Mouse (Mus musculus): ENCODE measurements at regions not wholly inside any gene's neighbourhood (a gene's known extent, or its start where the extent isn't known, plus 50 kb on each side); places are given as distances from the start of the nearest gene placed in this dataset.

DNA sequence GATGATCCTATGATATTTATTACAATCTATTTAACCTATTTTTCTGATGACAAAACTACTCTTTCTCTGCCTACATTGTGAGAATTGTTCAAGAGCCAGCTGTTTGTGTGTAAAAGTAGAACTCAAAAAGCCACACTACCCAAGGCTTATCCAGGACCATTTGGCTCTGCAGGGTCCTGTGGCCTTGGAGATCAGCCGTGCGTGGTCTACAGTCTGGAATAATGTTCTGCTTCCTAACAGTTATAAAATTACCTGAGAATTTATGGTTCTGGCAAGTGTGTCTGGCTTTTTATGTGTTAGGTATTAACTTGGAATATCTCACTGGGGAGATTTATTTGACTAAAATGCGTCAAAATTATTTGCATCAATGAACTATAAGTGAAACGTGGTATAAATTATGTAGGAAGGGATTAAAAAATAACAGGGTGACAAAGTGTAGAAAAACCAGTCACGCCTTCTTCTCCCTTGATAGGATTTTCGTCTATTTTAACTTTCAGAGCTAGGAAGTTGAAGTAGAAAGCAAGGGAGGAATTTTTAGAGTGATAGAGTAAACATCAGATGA, 1789.0 kb upstream of the Gm7489 start:
- DNase-seq (ENCODE audit: low spot score in 2 of 2), result no peak

DNA sequence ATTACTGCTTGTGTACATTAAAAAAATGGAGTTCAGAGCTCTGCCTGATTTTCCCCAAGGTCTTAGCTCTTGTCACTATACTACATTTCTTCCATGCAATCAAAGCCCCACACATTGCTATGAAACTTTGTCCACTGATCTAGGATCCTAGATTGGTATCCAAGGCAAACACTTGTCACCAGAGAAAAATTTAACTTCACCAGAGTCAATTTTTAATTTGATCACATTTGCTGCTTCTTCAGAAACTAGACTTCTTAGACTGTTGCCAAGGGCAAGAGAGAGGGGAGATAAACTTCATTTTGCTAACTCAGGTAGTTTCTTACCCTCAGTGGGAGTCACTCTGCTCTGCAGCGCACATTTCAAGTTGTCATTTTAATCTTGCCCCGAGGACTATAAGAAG, 1775.9 kb upstream of the Gm7489 start:
- no peak for DNase-seq (ENCODE audit: low spot score in 2 of 2)

DNA sequence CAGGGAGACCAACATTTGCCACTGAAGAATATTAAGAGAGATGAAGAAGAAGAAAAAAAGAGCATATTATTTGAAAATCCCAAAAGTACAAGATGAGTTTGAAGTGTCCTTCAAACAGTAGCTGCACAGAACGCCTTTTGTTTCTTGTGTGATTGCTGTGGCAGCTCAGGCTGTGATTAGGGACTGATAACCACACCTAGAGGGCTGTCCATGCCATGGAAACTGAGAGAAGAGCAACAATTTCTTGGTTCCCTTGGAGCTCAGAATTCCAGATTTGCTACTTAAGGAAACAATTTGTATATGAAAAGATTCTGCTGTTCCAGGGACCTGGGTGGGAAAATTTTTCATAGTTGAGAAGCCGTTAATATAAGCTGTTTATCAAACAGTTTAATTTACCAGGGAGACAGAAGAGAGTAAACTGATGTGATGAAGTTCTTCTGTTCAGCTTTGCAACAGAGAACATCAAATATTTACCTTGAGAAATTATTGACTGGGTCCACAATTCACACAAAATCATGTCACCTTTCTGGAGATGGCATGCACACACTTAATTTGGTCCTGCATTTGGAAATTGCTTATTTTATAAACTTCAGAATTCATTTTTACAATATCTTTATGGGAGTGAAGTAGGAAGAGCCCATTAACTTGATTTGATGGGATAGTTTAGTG, 1770.2 kb upstream of the Gm7489 start:
- DNase-seq (ENCODE audit: low spot score in 2 of 2), result no peak

DNA sequence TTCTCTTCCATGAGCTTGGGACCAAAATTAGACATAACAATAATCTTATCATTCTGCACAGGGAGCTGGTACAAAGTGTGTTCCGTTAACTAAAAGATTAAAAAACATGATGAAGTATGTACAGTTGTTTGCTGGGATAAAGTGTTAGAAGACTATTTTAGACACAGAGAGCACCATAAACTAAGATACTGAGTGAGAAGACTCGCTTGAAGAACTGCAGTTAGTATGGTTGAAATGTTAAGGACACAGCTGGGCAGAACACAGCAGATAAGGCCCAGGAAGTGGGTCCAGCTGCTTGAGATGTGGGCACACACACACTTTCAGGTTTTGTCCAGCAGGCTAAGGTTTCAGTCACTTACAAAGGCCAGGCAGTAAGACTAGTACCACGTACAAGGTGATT, 1748.0 kb upstream of the Gm7489 start:
- DNase-seq (ENCODE audit: low spot score in 2 of 2), result no peak

DNA sequence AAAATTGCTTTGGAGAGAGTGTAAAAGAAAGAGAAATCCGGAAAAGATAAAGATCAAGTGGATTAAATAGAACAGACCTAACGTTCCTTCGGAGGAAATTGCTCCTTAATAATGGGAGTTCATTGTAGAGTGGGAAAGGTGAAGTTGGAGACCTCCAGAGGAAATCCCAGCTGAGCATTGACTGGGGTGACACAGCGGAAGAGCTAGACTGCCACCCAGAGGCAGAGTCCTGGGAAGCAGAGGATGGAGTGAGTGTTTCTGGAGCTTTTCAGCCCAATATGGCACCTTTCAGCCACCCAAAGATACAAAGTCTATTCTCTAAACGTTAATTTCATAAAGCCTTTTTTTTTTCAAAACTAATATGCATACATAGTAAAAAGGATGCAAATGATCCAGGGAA, 1731.3 kb upstream of the Gm7489 start:
- DNase-seq (ENCODE audit: low spot score in 2 of 2), result no peak

DNA sequence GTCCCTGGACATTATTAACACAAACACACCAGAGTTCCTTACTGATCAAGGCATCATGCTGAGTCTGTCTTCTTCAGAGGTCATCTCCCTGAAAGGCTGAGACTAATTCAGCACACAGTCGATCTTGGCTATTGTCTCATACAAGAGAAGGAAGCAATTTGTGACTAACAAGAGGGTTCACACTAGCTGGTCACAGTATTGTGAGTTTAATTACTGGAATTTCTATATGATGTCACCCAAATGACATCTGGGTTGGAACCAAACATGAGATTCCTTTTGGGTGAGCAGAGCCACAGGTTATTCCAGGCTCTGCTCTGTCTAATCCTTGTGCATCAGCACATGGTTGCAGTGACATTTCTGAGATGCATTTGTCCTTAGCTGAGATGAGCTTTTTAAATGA, 1728.9 kb upstream of the Gm7489 start:
- no peak for DNase-seq (ENCODE audit: low spot score in 2 of 2)

DNA sequence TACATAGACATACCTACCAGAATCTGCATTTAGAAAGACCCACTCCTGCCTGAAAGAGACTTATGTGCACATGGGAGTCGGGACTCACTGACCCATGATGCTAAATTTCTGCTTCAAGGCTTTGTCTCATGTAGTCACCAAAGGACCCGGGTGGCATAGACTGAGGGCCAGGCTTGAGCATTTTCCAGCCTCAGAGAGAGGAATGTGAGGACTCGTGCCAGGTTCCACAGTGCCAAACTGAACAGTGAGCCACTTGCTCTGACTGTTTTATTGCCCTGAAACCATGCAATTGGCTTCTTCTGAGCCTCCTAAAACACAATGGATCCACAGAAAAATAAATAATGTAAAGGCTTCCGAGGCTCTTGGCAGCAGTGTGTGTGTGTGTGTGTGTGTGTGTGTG, 1727.9 kb upstream of the Gm7489 start:
- no peak for DNase-seq (ENCODE audit: low spot score in 2 of 2)

DNA sequence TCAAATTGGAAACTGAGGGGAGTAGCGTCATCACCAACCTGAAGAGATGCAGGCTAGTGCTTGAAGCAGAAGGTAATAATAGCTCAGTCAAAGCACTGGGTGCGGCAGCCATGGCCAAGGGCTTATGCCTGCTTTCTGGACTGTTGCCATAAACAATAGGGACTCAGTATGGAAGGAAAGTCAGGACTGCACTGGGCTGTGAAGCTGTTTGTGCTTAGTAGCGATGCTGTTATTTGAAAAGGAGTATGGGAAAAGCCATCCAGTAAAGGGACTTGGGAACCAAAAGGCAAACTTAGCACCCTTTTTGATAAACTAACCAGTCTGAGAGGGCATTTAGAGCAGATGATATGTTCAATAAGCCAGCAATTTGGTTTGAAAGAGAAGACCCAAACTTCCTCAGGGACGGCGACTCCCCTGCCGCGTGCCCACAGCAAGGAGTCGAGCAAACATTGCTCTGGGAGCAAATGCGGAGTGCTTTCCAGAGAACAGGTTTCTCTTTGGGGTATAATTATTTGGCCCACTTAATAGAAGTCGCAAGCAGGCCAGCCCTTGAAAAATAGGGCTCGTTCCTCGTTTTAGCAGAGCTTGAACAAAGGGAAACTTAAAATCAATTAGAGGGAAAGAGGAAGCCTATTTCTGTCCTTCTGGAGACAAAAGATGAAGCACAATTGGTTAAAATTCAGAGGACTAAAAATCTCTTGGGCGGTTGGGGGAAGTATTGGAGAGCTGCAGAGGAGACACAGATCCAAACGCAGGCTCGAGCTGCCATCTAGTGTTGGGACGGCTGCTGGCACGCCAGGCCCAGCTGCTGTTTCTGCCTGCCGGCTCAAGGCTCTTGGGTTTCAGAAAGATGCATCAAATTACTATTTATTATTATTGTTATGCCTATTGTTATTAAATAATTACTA, 1724.3 kb upstream of the Gm7489 start:
- peak; percentile 37 to 70 for DNase-seq (ENCODE audit: low spot score in 2 of 2)

DNA sequence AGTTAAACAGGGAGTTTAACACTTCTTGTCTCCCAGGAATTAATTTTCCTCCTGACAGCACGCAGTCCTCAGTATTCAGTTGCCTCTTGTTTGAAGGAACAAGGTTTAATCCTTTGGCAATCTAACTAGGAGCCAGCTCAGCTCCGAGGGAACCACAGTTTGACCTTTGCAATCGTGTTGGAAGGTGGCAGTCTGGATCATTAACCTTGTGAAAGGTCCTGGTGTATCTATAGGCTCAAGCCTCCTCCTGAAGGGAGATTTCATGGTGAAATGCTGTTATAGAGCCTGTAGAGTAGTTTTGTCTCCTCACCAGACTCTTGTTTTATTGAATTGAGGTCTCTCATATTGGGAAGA, 1723.6 kb upstream of the Gm7489 start:
- DNase-seq (ENCODE audit: low spot score in 2 of 2), result no peak

DNA sequence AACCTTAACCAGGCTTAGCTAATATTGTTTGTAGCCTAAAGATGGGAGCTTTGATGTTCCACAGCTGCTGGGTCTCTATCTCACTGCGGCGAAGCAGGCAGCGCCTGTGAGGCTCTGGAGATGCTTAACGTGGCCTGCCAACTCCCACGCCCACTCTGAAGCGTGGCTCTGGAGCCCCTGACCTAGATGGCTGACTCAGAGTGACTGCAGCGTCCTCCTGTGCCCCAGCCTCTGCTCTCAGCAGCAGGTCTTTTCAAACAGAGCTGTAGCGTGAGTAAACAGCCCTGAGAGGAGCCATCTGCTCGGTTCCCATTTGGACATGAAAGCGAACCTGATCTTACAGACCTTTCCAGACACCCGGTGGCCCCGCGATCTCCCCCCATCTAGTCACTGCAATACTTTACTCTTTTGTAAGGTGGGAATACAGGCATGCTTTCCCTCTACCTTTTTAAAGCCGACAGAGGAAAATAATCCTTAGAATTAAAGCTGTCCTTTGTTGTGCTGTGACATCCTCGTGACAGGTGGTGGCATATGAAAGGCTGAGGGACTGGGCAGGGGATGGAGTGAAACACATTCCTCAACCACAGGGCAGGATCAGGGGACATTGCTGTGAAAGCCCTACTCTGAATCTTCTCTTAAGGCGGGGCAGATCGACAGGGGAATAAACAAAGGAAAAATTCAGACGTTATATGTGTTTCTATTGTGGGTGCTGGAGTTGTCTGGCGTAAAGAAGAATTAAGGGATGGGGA, 1723.0 kb upstream of the Gm7489 start:
- DNase-seq (ENCODE audit: low spot score in 2 of 2), result no peak

DNA sequence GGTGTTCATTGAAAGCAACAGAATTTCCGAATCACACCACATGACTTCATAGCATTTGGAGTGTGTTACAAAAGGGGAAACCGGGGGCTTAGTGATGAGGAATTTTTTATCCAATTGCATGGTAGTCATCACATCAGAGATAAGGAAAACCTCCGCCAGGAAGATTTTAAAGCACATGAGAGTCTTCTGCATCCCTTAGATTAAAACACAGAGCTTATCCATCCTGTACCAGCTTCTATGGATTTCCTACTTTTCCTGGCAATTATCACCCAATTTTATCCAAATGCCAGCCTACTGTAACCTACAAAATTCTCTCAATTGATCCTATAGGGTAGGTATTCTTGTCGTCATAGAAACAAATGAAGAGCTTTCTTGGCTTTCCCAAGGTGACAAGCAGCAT, 1718.6 kb upstream of the Gm7489 start:
- no peak for DNase-seq (ENCODE audit: low spot score in 2 of 2)

DNA sequence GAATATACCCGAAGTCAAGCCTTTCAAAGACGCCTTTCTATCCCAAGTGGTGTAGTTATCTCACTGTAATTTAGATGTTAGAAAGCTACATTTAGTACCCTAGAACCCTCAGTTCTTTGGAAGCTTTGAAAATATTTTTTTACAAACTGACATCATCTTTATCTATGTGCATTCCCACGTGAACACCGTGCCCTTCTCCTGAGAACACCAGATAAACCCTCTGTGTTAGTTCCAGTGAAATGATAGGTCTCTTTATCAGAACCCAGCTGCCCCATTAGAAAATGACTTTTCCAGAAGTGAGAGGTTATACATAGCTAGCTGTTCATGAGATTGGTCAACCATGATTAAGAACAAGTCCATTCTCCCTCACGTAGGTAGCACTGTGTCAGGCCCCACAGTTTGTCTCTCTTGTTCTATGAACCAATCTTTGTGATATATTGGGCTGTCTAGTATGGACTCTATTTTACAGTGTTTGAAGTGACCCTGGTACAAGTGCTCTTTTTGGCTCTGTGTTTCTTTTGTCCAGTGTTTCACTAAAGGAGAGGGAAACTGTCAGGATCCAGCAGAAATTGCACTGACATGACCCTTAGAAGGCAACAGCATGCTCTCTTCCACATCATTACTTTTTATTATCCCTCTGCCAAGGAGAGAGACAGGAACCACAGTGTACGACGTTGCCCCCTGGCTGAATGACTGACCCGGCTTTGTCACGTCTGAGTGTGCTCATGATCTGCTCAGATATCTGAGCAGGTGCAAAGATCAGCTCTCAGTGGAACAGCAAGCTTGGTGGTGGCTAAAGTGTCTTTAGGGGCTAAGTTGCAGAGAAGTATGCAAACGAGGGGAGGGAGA, 1717.9 kb upstream of the Gm7489 start:
- no peak for DNase-seq (ENCODE audit: low spot score in 2 of 2)

DNA sequence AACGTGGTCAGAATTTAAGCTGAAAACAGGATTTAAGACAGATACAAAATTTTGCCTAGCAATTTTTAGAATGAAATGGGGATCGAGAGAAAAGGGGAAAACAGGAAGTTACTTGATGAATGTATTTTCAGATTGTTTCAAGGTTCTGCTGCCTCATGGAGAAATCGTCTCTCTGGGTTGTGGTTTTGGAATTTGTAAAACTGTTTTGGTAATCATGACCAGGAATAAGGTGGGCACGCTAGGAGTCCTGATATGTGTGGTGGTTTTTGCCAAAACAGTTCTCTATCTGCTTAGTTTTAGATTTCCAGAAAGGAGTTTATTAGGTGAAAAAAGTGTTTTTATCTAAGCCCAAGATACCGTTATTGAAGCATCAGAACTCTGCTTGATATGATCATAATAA, 1716.9 kb upstream of the Gm7489 start:
- no peak for DNase-seq (ENCODE audit: low spot score in 2 of 2)

DNA sequence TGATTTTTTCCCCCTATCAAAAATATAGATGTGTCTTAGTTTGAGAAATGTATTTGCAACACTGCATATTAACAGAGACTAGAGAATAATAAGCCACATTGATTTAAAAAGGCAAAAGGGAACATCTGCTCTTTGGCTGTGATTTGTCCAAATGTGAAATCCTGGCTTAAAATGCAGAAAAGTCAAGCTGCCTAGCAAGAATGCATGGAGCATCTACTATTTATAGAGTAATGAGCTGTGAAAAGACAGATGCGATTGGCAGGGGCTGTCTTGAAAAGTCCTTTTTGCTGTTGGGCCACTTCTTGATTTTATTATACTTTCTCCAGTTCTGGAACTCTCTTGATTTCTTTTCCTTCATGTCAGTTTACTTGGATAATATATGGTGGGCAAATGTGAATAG, 1707.8 kb upstream of the Gm7489 start:
- no peak for DNase-seq (ENCODE audit: low spot score in 2 of 2)

DNA sequence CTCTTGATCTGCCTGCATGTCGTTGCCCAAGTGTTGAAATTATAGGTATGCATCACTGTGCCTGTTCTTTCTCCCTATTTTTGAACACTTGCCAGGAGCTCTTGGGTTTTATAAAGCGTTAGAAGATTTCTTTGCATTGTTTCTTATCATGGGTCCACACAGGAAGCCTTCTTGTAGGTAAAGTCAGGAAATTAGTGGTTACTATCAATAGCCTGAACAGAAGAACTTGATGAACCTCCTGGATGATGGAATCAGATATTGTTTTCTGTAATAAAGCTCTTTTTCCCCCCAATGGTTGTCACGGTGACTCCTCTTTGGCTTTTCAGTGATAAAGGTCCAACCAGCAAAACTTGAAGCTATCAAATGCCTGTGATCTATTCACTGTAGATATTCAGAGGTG, 1706.0 kb upstream of the Gm7489 start:
- DNase-seq (ENCODE audit: low spot score in 2 of 2), result no peak

DNA sequence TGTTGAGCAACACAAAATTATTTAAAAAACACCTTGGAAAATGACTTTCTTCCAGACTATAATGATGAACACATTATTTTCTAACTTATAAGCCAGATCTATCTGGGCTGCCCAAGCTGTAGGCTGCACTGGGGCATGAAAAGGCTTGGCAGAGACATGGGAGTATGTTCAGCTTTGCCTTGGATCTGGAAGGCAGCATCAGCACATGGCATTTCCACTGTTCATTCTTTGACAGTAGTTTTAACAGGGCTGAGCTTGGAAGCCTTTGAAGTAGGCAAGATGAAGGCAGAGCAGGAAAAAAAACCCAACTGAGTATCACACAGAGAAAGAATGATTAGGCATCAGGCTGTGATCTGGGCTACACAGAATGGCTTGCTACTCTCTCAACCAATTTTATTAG, 1705.3 kb upstream of the Gm7489 start:
- no peak for DNase-seq (ENCODE audit: low spot score in 2 of 2)

DNA sequence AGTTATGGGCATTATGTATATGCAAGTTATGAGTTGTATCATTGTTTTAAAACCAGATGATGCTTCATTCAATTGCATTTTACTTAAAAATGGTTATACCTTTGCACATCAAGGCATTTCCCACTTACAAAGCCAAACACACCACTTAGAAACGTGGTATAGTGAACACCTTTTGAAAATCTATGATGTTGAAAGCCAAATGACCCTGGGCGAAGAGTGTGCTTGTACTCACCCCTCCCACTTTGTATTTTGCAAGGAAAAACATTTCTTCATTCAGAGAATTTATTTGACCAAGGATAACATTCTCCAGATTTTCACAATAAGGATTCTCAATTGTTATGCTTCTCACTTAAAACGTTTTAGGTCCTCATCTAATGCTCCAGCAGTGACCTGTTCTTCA, 1693.5 kb upstream of the Gm7489 start:
- DNase-seq (ENCODE audit: low spot score in 2 of 2), result no peak

DNA sequence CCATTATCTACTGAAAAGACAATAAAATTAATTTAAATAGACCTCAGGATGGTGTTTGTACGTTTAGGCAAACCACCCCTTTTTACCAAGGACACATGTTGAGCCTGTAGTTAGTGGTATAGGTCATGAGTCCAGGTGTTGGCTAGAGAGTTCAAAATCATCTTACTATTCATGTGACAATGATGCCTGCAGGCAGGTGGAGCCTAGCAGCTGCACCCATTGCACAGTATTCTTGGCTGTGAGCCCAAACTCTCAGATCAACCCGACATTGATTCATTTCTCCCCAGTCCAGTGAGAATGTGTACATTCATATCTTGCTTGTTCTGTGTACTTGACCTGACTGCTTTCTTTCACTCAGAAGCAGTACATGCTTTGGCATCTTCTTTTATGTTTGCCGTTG, 1677.4 kb upstream of the Gm7489 start:
- no peak for DNase-seq (ENCODE audit: low spot score in 2 of 2)

DNA sequence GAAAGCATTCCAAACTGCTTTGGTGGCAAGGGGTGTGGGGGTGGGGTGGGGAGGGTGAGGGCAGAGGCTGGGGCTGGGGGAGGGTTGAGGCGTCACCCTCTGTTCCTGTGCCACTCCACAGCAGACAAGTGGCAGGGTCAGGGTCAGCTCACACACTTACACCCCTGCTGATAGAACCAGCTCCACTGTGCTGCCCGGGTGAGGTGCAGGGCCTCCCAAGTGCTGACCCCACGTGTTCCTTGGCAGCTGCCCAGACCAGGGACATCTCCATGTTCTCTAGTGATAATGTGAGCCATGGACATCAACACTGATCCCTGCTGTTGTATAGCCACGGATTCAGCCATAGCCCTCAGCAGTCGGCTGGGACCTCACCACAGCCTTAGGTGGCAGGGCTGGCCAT, 1652.3 kb upstream of the Gm7489 start:
- DNase-seq (ENCODE audit: low spot score in 2 of 2), result no peak

DNA sequence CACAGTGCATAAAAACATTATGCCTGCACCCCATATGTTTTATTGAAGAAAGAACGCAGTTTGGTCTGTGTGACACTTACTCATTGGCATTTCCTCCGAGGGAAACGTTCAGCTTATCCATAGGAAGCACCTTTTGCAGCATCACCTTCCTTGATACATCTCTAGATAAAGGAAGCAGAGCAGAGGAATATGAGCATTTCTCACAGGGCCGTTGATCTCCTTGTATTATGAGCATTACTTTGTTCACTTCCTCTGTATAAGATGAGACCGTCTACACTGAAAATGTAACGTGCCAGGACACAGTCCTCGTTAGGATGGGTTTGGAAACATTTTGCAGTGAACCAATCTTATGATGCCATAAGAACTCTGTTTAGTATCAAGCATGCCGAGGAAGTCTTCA, 1648.5 kb upstream of the Gm7489 start:
- DNase-seq (ENCODE audit: low spot score in 2 of 2), result no peak

DNA sequence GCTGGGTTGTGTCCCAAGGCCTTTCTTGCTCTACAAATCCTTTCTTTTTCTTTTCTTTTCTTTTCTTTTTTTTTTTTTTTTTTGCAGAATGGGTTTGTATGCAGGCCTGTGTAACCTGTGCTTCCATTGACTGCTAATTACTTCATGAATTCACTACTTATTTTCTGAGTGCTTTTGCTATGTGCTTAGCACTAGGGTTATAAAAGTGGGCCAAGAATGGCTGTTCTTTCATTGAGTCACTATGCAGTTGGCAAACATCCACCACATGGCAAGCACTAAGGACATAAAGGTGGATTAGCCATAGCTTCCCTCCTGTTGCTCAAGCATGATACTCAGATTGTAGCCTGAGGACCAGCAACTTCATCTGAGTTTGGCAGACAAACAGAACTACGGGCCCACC, 1641.8 kb upstream of the Gm7489 start:
- DNase-seq (ENCODE audit: low spot score in 2 of 2), result no peak

Data from spleen, postnatal 4 days (tissue).